Mouse (Mus musculus): ENCODE measurements around the gene Rab11fip4. TPM values are rescaled to one million over a fixed set of nuclear protein-coding genes. Genes with fewer than 3 reads are reported as not detected.

Gene Rab11fip4
- total RNA-seq, 1 experiment: 13.6 TPM

- no peak for DNase-seq (ENCODE audit: low read depth, low spot score)
- TF ChIP-seq ZNF384 (IDR thresholded peaks at IDR 0.05; ENCODE audit: low read depth, low read length) (no peak), MAFK (IDR thresholded peaks at IDR 0.05; ENCODE audit: insufficient read depth, low read depth, low read length) (no peak), ZC3H11A (IDR thresholded peaks at IDR 0.05; ENCODE audit: borderline replicate concordance, low read depth, low read length) (no peak), HCFC1 (IDR thresholded peaks at IDR 0.05; ENCODE audit: borderline replicate concordance, insufficient read depth, low read length) (no peak), CHD2 (IDR thresholded peaks at IDR 0.05; ENCODE audit: low read depth, low read length) (no peak)
- Histone ChIP-seq H3K36me3 (ENCODE audit: control insufficient read depth, insufficient read depth, low read length, poor library complexity, severe bottlenecking) (no peaks in the 10 kb centered on the region), H3K4me3 (ENCODE audit: insufficient read depth in 1 of 2, low read depth in 1 of 2, low read length in 2 of 2, poor library complexity in 1 of 2, severe bottlenecking in 1 of 2) (no peak overlapping the region), H3K4me1 (ENCODE audit: control insufficient read depth in 2 of 2, insufficient read depth in 2 of 2, low read length in 2 of 2, poor library complexity in 1 of 2) (peaks cover 2 to 41% of the 10 kb centered on the region in 2 experiments; a peak in 2 of 4 replicates), H3K9me3 (ENCODE audit: control insufficient read depth, insufficient read depth, low read depth, low read length) (no peaks in the 10 kb centered on the region), H3K9ac (ENCODE audit: insufficient read depth, low read depth, low read length, poor library complexity, severe bottlenecking) (no peak overlapping the region), H3K27ac (ENCODE audit: insufficient read depth, low read depth, low read length, poor library complexity, severe bottlenecking) (no peak overlapping the region)
- in situ Hi-C loops (cut with MboI; ENCODE audit: low sequenced_read_pairs in 2 of 2, unreplicated experiment in 2 of 2): no loop called here
These were observed 22.7 kb downstream of the Rab11fip4 start for GRCm38 (mm10) chr11:79613711-79614110.

- Histone ChIP-seq H3K4me3 (ENCODE audit: insufficient read depth in 1 of 2, low read depth in 1 of 2, low read length in 2 of 2, poor library complexity in 1 of 2, severe bottlenecking in 1 of 2) (no peak overlapping the region), H3K4me1 (ENCODE audit: control insufficient read depth in 2 of 2, insufficient read depth in 2 of 2, low read length in 2 of 2, poor library complexity in 1 of 2) (peaks cover 2 to 40% of the 10 kb centered on the region in 2 experiments; a peak in 2 of 4 replicates), H3K36me3 (ENCODE audit: control insufficient read depth, insufficient read depth, low read length, poor library complexity, severe bottlenecking) (no peaks in the 10 kb centered on the region), H3K27ac (ENCODE audit: insufficient read depth, low read depth, low read length, poor library complexity, severe bottlenecking) (no peak overlapping the region), H3K9me3 (ENCODE audit: control insufficient read depth, insufficient read depth, low read depth, low read length) (no peaks in the 10 kb centered on the region), H3K9ac (ENCODE audit: insufficient read depth, low read depth, low read length, poor library complexity, severe bottlenecking) (no peak overlapping the region)
- TF ChIP-seq MAFK (IDR thresholded peaks at IDR 0.05; ENCODE audit: insufficient read depth, low read depth, low read length) (no peak), ZNF384 (IDR thresholded peaks at IDR 0.05; ENCODE audit: low read depth, low read length) (no peak), CHD2 (IDR thresholded peaks at IDR 0.05; ENCODE audit: low read depth, low read length) (no peak), HCFC1 (IDR thresholded peaks at IDR 0.05; ENCODE audit: borderline replicate concordance, insufficient read depth, low read length) (no peak), ZC3H11A (IDR thresholded peaks at IDR 0.05; ENCODE audit: borderline replicate concordance, low read depth, low read length) (no peak)
- DNase-seq (ENCODE audit: low read depth, low spot score): no peak
- in situ Hi-C loops (cut with MboI; ENCODE audit: low sequenced_read_pairs in 2 of 2, unreplicated experiment in 2 of 2): no loop called here
These were observed 23.9 kb downstream of the Rab11fip4 start for GRCm38 (mm10) chr11:79614880-79615279.

- H3K4me3 ChIP-seq (ENCODE audit: insufficient read depth in 1 of 2, low read depth in 1 of 2, low read length in 2 of 2, poor library complexity in 1 of 2, severe bottlenecking in 1 of 2): no peak overlapping the region
- H3K36me3 ChIP-seq (ENCODE audit: control insufficient read depth, insufficient read depth, low read length, poor library complexity, severe bottlenecking): no peaks in the 10 kb centered on the region
- no peak for DNase-seq (ENCODE audit: low read depth, low spot score)
- H3K27ac ChIP-seq (ENCODE audit: insufficient read depth, low read depth, low read length, poor library complexity, severe bottlenecking): no peak overlapping the region
- peaks cover 2 to 37% of the 10 kb centered on the region in 2 experiments; a peak in 2 of 4 replicates for H3K4me1 ChIP-seq (ENCODE audit: control insufficient read depth in 2 of 2, insufficient read depth in 2 of 2, low read length in 2 of 2, poor library complexity in 1 of 2)
- H3K9me3 ChIP-seq (ENCODE audit: control insufficient read depth, insufficient read depth, low read depth, low read length): no peaks in the 10 kb centered on the region
- TF ChIP-seq MAFK (IDR thresholded peaks at IDR 0.05; ENCODE audit: insufficient read depth, low read depth, low read length) (no peak), HCFC1 (IDR thresholded peaks at IDR 0.05; ENCODE audit: borderline replicate concordance, insufficient read depth, low read length) (no peak), CHD2 (IDR thresholded peaks at IDR 0.05; ENCODE audit: low read depth, low read length) (no peak), ZC3H11A (IDR thresholded peaks at IDR 0.05; ENCODE audit: borderline replicate concordance, low read depth, low read length) (no peak), ZNF384 (IDR thresholded peaks at IDR 0.05; ENCODE audit: low read depth, low read length) (no peak)
- H3K9ac ChIP-seq (ENCODE audit: insufficient read depth, low read depth, low read length, poor library complexity, severe bottlenecking): no peak overlapping the region
- in situ Hi-C loops (cut with MboI; ENCODE audit: low sequenced_read_pairs in 2 of 2, unreplicated experiment in 2 of 2): no loop called here
These were observed 24.9 kb downstream of the Rab11fip4 start for GRCm38 (mm10) chr11:79615871-79616270.

GRCm38 (mm10) chr11:79617991-79618390, 27.0 kb downstream of the Rab11fip4 start:
- Histone ChIP-seq H3K9me3 (ENCODE audit: control insufficient read depth, insufficient read depth, low read depth, low read length) (no peaks in the 10 kb centered on the region), H3K36me3 (ENCODE audit: control insufficient read depth, insufficient read depth, low read length, poor library complexity, severe bottlenecking) (no peaks in the 10 kb centered on the region; the same call in 1 of the 2 replicates), H3K27ac (ENCODE audit: insufficient read depth, low read depth, low read length, poor library complexity, severe bottlenecking) (no peak overlapping the region), H3K4me3 (ENCODE audit: insufficient read depth in 1 of 2, low read depth in 1 of 2, low read length in 2 of 2, poor library complexity in 1 of 2, severe bottlenecking in 1 of 2) (no peak overlapping the region), H3K9ac (ENCODE audit: insufficient read depth, low read depth, low read length, poor library complexity, severe bottlenecking) (no peak overlapping the region), H3K4me1 (ENCODE audit: control insufficient read depth in 2 of 2, insufficient read depth in 2 of 2, low read length in 2 of 2, poor library complexity in 1 of 2) (peaks cover 2 to 18% of the 10 kb centered on the region in 2 experiments; a peak in 2 of 4 replicates)
- in situ Hi-C loops (cut with MboI; ENCODE audit: low sequenced_read_pairs in 2 of 2, unreplicated experiment in 2 of 2): no loop called here
- DNase-seq (ENCODE audit: low read depth, low spot score): no peak
- TF ChIP-seq MAFK (IDR thresholded peaks at IDR 0.05; ENCODE audit: insufficient read depth, low read depth, low read length) (no peak), CHD2 (IDR thresholded peaks at IDR 0.05; ENCODE audit: low read depth, low read length) (no peak), HCFC1 (IDR thresholded peaks at IDR 0.05; ENCODE audit: borderline replicate concordance, insufficient read depth, low read length) (no peak), ZNF384 (IDR thresholded peaks at IDR 0.05; ENCODE audit: low read depth, low read length) (no peak), ZC3H11A (IDR thresholded peaks at IDR 0.05; ENCODE audit: borderline replicate concordance, low read depth, low read length) (no peak)

Measured in ES-E14 (cell line).